Mouse (Mus musculus): ENCODE data around the gene Olfr974. TPM values are rescaled to one million over a fixed set of nuclear protein-coding genes. Genes with fewer than 3 reads are reported as not detected.

Olfr974 gene
- not detected for polyA plus RNA-seq (2014; fragmentation: Illumina TruSeq; extraction: RNeasy Lipid Tissue Mini Kit (QIAGEN cat#74804); ENCODE audit: insufficient read depth, low read depth, low replicate concordance)

GRCm38 (mm10) chr9:39937201-39937600 is at the start of gene Olfr974:
Olfr974 (plus strand) TSS chr9:39937501.

DNA sequence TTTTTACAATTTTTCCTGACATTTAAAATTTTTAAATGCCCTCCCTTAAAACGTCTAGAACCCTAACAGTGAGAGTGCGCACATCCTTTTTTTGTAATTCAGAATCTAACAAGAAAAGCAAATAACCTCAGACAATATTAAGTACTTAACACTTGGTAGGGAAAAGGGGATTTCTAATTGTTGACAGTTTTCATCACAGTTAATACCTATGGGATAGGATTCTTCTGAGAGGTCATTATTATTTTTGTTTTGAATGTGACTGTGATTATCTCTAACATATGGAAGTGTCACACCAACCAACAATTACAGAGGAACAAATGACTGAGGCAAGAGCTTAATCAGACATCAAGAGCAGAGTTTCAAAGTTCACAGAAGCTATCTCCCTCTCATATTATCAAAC is 30.3 kb upstream of the Olfr974 start, which contains the start of gene Olfr229:
Gene Olfr229 (plus strand): TSS at position 301 of the 400 bp plus-strand sequence.

GRCm38 (mm10) chr9:39951946-39952345 is 14.6 kb downstream of the Olfr974 start, which contains the start of gene Olfr975:
Olfr975 (minus strand) TSS chr9:39952046.

GRCm38 (mm10) chr9:39961033-39961432 is 23.7 kb downstream of the Olfr974 start, which contains the start of gene Olfr976:
Olfr976 (minus strand) TSS chr9:39961133.

DNA sequence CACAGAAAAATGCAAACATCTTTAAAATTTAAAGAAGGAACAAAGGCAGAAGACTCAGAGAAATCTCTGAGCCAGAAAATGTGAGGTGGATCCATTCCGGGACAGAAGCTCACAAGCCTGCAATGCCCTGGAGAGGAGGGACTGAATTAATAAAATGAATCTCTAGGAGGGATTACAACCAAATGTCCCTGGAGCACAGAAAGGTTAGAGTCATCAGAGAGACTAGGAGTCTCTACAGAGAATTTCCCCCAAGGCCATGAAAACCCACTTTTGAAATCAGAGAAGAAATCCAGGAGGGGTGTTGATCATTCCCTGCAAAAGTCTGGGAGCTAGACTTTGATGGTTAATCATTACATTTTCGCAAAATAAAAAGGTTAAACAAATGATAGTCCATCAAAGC is 54.5 kb downstream of the Olfr974 start, which contains the start of gene Olfr978:
Gene Olfr978 (plus strand): TSS at position 301 of the 400 bp plus-strand sequence.

Other genes with a start within 250 kb of the Olfr974 start
- not detected for gene Olfr149, start 230.4 kb upstream of the Olfr974 start, polyA plus RNA-seq (2014; fragmentation: Illumina TruSeq; extraction: RNeasy Lipid Tissue Mini Kit (QIAGEN cat#74804); ENCODE audit: insufficient read depth, low read depth, low replicate concordance)
- not detected for gene Olfr965, start 226.1 kb upstream of the Olfr974 start, polyA plus RNA-seq (2014; fragmentation: Illumina TruSeq; extraction: RNeasy Lipid Tissue Mini Kit (QIAGEN cat#74804); ENCODE audit: insufficient read depth, low read depth, low replicate concordance)
- gene Olfr150, start 206.5 kb upstream of the Olfr974 start, polyA plus RNA-seq (2014; fragmentation: Illumina TruSeq; extraction: RNeasy Lipid Tissue Mini Kit (QIAGEN cat#74804); ENCODE audit: insufficient read depth, low read depth, low replicate concordance), result not detected
- gene Olfr967, start 191.3 kb upstream of the Olfr974 start, polyA plus RNA-seq (2014; fragmentation: Illumina TruSeq; extraction: RNeasy Lipid Tissue Mini Kit (QIAGEN cat#74804); ENCODE audit: insufficient read depth, low read depth, low replicate concordance), result not detected
- not detected for gene Olfr968, start 154.2 kb upstream of the Olfr974 start, polyA plus RNA-seq (2014; fragmentation: Illumina TruSeq; extraction: RNeasy Lipid Tissue Mini Kit (QIAGEN cat#74804); ENCODE audit: insufficient read depth, low read depth, low replicate concordance)
- not detected for gene Olfr969, start 146.6 kb upstream of the Olfr974 start, polyA plus RNA-seq (2014; fragmentation: Illumina TruSeq; extraction: RNeasy Lipid Tissue Mini Kit (QIAGEN cat#74804); ENCODE audit: insufficient read depth, low read depth, low replicate concordance)
- not detected for gene Olfr970, start 128.6 kb upstream of the Olfr974 start, polyA plus RNA-seq (2014; fragmentation: Illumina TruSeq; extraction: RNeasy Lipid Tissue Mini Kit (QIAGEN cat#74804); ENCODE audit: insufficient read depth, low read depth, low replicate concordance)
- not detected for gene Olfr971, start 100.6 kb upstream of the Olfr974 start, polyA plus RNA-seq (2014; fragmentation: Illumina TruSeq; extraction: RNeasy Lipid Tissue Mini Kit (QIAGEN cat#74804); ENCODE audit: insufficient read depth, low read depth, low replicate concordance)
- not detected for gene Olfr972, start 71.1 kb upstream of the Olfr974 start, polyA plus RNA-seq (2014; fragmentation: Illumina TruSeq; extraction: RNeasy Lipid Tissue Mini Kit (QIAGEN cat#74804); ENCODE audit: insufficient read depth, low read depth, low replicate concordance)
- gene Olfr229, start 30.2 kb upstream of the Olfr974 start, polyA plus RNA-seq (2014; fragmentation: Illumina TruSeq; extraction: RNeasy Lipid Tissue Mini Kit (QIAGEN cat#74804); ENCODE audit: insufficient read depth, low read depth, low replicate concordance), result not detected
- gene Olfr975, start 14.5 kb downstream of the Olfr974 start, polyA plus RNA-seq (2014; fragmentation: Illumina TruSeq; extraction: RNeasy Lipid Tissue Mini Kit (QIAGEN cat#74804); ENCODE audit: insufficient read depth, low read depth, low replicate concordance), result not detected
- gene Olfr976, start 23.6 kb downstream of the Olfr974 start, polyA plus RNA-seq (2014; fragmentation: Illumina TruSeq; extraction: RNeasy Lipid Tissue Mini Kit (QIAGEN cat#74804); ENCODE audit: insufficient read depth, low read depth, low replicate concordance), result not detected
- not detected for gene Olfr978, start 54.6 kb downstream of the Olfr974 start, polyA plus RNA-seq (2014; fragmentation: Illumina TruSeq; extraction: RNeasy Lipid Tissue Mini Kit (QIAGEN cat#74804); ENCODE audit: insufficient read depth, low read depth, low replicate concordance)
- gene Olfr979, start 66.0 kb downstream of the Olfr974 start, polyA plus RNA-seq (2014; fragmentation: Illumina TruSeq; extraction: RNeasy Lipid Tissue Mini Kit (QIAGEN cat#74804); ENCODE audit: insufficient read depth, low read depth, low replicate concordance), result not detected
- gene Olfr980, start 72.1 kb downstream of the Olfr974 start, polyA plus RNA-seq (2014; fragmentation: Illumina TruSeq; extraction: RNeasy Lipid Tissue Mini Kit (QIAGEN cat#74804); ENCODE audit: insufficient read depth, low read depth, low replicate concordance), result not detected
- gene Olfr981, start 84.0 kb downstream of the Olfr974 start, polyA plus RNA-seq (2014; fragmentation: Illumina TruSeq; extraction: RNeasy Lipid Tissue Mini Kit (QIAGEN cat#74804); ENCODE audit: insufficient read depth, low read depth, low replicate concordance), result not detected
- not detected for gene Olfr982, start 136.3 kb downstream of the Olfr974 start, polyA plus RNA-seq (2014; fragmentation: Illumina TruSeq; extraction: RNeasy Lipid Tissue Mini Kit (QIAGEN cat#74804); ENCODE audit: insufficient read depth, low read depth, low replicate concordance)
- gene Olfr983, start 156.1 kb downstream of the Olfr974 start, polyA plus RNA-seq (2014; fragmentation: Illumina TruSeq; extraction: RNeasy Lipid Tissue Mini Kit (QIAGEN cat#74804); ENCODE audit: insufficient read depth, low read depth, low replicate concordance), result not detected
- gene Olfr984, start 176.7 kb downstream of the Olfr974 start, polyA plus RNA-seq (2014; fragmentation: Illumina TruSeq; extraction: RNeasy Lipid Tissue Mini Kit (QIAGEN cat#74804); ENCODE audit: insufficient read depth, low read depth, low replicate concordance), result not detected
- not detected for gene Olfr985, start 192.7 kb downstream of the Olfr974 start, polyA plus RNA-seq (2014; fragmentation: Illumina TruSeq; extraction: RNeasy Lipid Tissue Mini Kit (QIAGEN cat#74804); ENCODE audit: insufficient read depth, low read depth, low replicate concordance)
- gene Tmem225, start 210.6 kb downstream of the Olfr974 start, polyA plus RNA-seq (2014; fragmentation: Illumina TruSeq; extraction: RNeasy Lipid Tissue Mini Kit (QIAGEN cat#74804); ENCODE audit: insufficient read depth, low read depth, low replicate concordance), result not detected
- not detected for gene Olfr986, start 243.4 kb downstream of the Olfr974 start, polyA plus RNA-seq (2014; fragmentation: Illumina TruSeq; extraction: RNeasy Lipid Tissue Mini Kit (QIAGEN cat#74804); ENCODE audit: insufficient read depth, low read depth, low replicate concordance)